Mouse (Mus musculus) G1E (cell line): ENCODE measurements around the gene Ltbr. TPM values are rescaled to one million over a fixed set of nuclear protein-coding genes. Genes with fewer than 3 reads are reported as not detected.
"Not testable (repeated sequence)": the region's sequence is repeated elsewhere in the genome, so short reads cannot be mapped to it uniquely, and the experiment has no call there.

Source experiments
- ATAC-seq: 2 replicates; pipeline ENCODE4 v1.8.0; 2016; ENCODE audit warnings: mild to moderate bottlenecking; ENCODE audit not compliant: insufficient number of reproducible peaks, poor library complexity, low FRiP score, severe bottlenecking; ENCODE audit errors: extremely low read depth
- DNase-seq: peaks from one replicate; pipeline ENCODE4 v3.0.0; 2012; ENCODE audit warnings: low spot score
- H3K27me3 ChIP-seq: 2 replicates; pipeline ENCODE4 v1.6.1; 2012; ENCODE audit warnings: mild to moderate bottlenecking, low read length, inconsistent platforms; ENCODE audit not compliant: insufficient read depth
- H3K36me3 ChIP-seq: replicated peaks from 2 replicates; pipeline ENCODE3; 2012; ENCODE audit warnings: mild to moderate bottlenecking, inconsistent platforms
- H3K4me1 ChIP-seq: 2 replicates; pipeline ENCODE4 v1.6.1; 2012; ENCODE audit warnings: low read depth, low read length, inconsistent platforms, mixed read lengths; ENCODE audit not compliant: insufficient read depth
- H3K4me3 ChIP-seq: 2 replicates; pipeline ENCODE4 v1.5.1; 2012; ENCODE audit warnings: low read depth, mild to moderate bottlenecking, inconsistent platforms, low read length, moderate library complexity, mixed read lengths
- H3K9me3 ChIP-seq: replicated peaks from 2 replicates; pipeline ENCODE4 v1.6.1; 2012; ENCODE audit warnings: inconsistent platforms
- CTCF ChIP-seq: IDR thresholded peaks from 2 replicates; pipeline ENCODE4 v1.5.1; 2012; ENCODE audit warnings: low read depth, low read length, inconsistent platforms, mixed read lengths
- GATA1 ChIP-seq: IDR thresholded peaks from 2 replicates; pipeline ENCODE4 v1.6.1; 2012; ENCODE audit warnings: borderline replicate concordance, low read length, inconsistent platforms, mixed read lengths
- GATA2 ChIP-seq: IDR thresholded peaks from 2 replicates; pipeline ENCODE4 v1.6.1; 2012; ENCODE audit warnings: low read depth, low read length, inconsistent platforms, borderline replicate concordance
- POLR2AphosphoS5 ChIP-seq: IDR thresholded peaks from 2 replicates; pipeline ENCODE4 v1.6.1; 2012; ENCODE audit warnings: low read depth, low read length, inconsistent platforms; ENCODE audit not compliant: insufficient replicate concordance
- TAL1 ChIP-seq: conservative IDR thresholded peaks from 2 replicates; pipeline ENCODE4 v1.6.1; 2012; ENCODE audit warnings: low read depth, low read length, inconsistent platforms, mixed read lengths
- polyA plus RNA-seq: library from polyadenylated mRNA; stranded (reverse); fragments of >175 nt; gene quantifications from 2 replicates; pipeline ENCODE4 v1.2.3, GENCODE M21; 2012
- total RNA-seq, 2 experiments: library from RNA; stranded (forward) in 1 of 2; stranded (reverse) in 1 of 2; fragments of 200-1000 nt in 1 of 2; fragments of >200 nt in 1 of 2; fragmentation: Nextera tagmentation in 1 of 2; gene quantifications; 2 replicates each; pipeline ENCODE4 v1.2.3; 2014 to 2017

Ltbr gene
- total and polyA plus RNA-seq, 3 experiments, result not detected

DNA sequence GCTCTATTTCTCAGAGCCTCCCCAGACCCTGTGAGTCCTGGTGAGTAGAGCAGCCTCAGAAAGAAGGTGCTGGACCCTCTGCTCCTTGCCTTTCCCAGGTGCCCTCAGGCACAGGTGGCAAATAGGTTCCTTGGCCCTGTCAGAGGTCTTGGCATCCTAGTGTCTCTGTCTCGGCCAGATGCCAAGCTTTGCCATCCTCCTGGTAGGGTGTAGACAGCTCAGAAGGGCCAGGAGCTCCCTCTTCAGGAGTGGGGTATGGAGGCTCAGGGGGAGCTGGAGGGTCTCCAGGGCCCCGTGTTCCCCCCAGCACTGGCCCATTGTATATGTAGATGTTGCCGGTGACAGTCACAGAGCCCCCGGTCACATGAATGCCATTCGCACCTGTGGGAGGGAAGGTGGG, 6.6 kb downstream of the Ltbr start:
- Histone ChIP-seq H3K4me3 (no peak overlapping the region), H3K4me1 (no peaks in the 10 kb centered on the region), H3K27me3 (no peaks in the 10 kb centered on the region), H3K36me3 (no peaks in the 10 kb centered on the region), H3K9me3 (peaks cover 3% of the 10 kb centered on the region; the same call in 1 of the 2 replicates)
- TF ChIP-seq TAL1 (no peak), CTCF (no peak), POLR2AphosphoS5 (no peak), GATA1 (no peak), GATA2 (no peak)
- no peak for ATAC-seq
- DNase-seq, result no peak

DNA sequence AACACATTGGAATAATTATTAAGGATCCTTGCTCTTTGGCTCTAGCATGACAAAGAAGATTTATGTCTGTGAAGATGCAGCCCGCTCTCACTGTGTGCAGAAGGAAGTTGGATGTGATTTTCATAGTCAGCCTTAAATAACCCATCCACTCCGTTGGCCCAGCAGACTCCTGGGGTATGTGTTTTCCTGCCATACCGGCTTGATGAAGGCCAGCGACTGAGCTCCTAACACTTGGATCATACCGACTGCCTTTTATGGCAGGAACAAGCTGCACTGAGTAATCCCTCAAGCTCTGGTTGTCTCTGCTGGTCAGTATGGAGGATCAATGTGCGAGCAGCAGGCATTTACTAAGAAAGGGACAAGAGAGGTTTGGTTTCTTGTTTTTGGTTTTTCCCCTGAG, 8.2 kb downstream of the Ltbr start:
- H3K27me3 ChIP-seq, result no peaks in the 10 kb centered on the region
- peaks cover 3% of the 10 kb centered on the region; the same call in 1 of the 2 replicates for H3K9me3 ChIP-seq
- no peaks in the 10 kb centered on the region for H3K4me1 ChIP-seq
- ATAC-seq, result no peak
- no peak overlapping the region for H3K4me3 ChIP-seq
- H3K36me3 ChIP-seq, result no peaks in the 10 kb centered on the region
- TF ChIP-seq TAL1 (no peak), CTCF (no peak), GATA2 (no peak), POLR2AphosphoS5 (no peak), GATA1 (no peak)
- no peak for DNase-seq

DNA sequence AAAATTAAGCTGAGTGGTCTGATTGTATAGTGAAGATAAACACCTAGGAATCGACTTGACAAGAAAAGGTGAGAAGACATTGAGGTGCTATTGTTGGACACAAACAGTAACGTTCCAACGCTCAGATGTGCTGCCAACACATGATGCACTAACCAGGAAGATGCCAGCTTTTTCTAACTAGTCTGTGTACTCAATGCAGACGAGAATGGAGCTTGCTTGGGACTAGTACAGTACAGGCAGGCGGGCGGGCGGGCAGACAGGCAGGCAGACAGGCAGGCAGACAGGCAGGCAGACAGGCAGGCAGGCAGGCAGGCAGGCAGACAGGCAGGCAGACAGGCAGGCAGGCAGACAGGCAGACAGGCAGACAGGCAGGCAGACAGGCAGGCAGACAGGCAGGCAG, 9.3 kb downstream of the Ltbr start:
- H3K27me3 ChIP-seq, ATAC-seq: not testable (repeated sequence)

DNA sequence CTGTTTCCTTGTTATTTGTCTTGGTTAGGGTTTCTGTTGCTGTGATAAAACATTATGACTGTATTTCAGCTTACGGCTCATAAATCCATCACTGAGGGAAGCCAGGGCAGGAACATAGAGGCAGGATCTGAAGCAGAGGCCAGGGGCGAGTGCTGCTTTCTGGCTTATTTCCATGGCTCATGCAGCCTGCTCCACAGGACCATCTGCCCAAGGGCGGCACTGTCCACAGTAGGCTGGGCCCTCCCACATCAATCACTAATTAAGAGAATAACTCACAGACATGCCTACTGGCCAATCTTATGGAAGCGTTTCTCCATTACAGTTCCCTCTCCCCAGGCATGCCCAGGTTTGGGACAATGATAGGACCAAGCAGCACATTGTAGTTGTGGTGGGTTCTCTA, 10.4 kb downstream of the Ltbr start:
- Histone ChIP-seq H3K36me3 (no peaks in the 10 kb centered on the region), H3K4me3 (no peak overlapping the region), H3K9me3 (peaks cover 3% of the 10 kb centered on the region; the same call in 1 of the 2 replicates), H3K4me1 (no peaks in the 10 kb centered on the region), H3K27me3 (no peaks in the 10 kb centered on the region)
- no peak for DNase-seq
- TF ChIP-seq CTCF (no peak), TAL1 (no peak), POLR2AphosphoS5 (no peak), GATA2 (no peak), GATA1 (no peak)
- no peak for ATAC-seq

More for the DNA sequence above, 9.3 kb downstream of the Ltbr start:
- H3K4me3 ChIP-seq, H3K4me1 ChIP-seq, H3K36me3 ChIP-seq, H3K9me3 ChIP-seq, DNase-seq: not testable (repeated sequence)

DNA sequence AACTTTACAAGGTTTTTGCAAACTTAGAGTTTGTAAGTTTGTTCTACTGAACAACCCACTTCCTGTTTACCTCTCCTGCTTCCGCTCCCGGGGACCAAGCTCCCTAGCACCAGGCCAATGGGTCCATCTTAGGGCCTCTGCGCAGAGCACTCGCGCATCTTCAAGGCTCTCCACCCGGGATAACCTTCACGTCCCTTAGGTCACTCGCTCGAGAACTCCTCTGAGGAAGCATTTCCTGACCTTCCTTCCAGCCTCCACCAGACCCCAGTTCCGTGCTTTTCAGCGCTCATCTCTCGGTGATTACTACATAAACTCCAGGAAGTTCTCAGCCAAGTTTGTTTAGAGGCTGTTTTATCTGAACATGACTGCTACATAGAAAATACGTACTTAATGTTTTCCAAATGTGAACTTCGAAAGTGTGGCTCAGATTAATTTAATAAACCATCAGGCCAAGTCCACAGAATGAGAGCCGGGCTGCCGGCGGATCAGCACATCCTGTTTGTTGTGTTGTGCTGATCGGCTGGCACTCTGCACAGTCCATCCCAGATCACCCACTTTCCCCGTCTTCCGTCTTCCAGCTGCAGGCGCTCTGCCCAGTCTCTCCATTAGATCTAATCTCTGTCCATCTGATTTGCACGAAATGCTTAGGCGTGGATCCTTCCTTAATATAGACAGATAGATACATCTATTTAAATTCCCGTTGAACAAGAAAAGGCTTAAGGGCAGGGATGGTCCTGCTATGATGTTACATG, 11.3 kb downstream of the Ltbr start:
- H3K4me1 ChIP-seq, result no peaks in the 10 kb centered on the region
- TF ChIP-seq GATA1 (no peak), CTCF (no peak), TAL1 (no peak)
- ATAC-seq, result no peak
- no peaks in the 10 kb centered on the region for H3K36me3 ChIP-seq
- H3K27me3 ChIP-seq, result no peaks in the 10 kb centered on the region
- H3K4me3 ChIP-seq, result no peak overlapping the region
- peaks cover 3% of the 10 kb centered on the region; the same call in 1 of the 2 replicates for H3K9me3 ChIP-seq
- DNase-seq, result no peak

DNA sequence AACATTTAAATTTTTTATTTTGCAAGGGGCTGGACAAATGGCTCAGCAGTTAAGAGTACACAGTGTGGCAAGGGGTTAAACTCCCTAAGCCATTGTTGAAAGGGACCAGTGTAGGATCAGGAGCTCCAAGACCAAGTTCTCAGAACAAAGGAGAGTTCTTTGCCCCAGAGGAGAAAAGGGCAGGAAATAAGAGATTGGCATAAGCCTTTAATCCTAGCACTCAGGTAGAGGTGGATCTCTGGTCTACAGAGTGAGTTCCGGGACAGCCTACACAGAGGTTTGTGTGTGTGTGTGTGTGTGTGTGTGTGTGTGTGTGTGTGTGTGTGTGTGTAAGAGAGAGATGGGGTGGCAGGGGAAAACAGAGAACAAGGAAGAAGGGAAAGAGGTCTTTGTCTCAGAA, 12.7 kb downstream of the Ltbr start:
- DNase-seq (no peak), ATAC-seq (no peak)
- Histone ChIP-seq H3K4me1 (no peaks in the 10 kb centered on the region), H3K9me3 (0 out of 2 replicates have a peak, but pooled peaks cover 3% of the 10 kb centered on the region), H3K36me3 (no peaks in the 10 kb centered on the region), H3K4me3 (no peak overlapping the region), H3K27me3 (no peaks in the 10 kb centered on the region)
- TF ChIP-seq GATA1, result no peak
- TF ChIP-seq GATA2, result no peak
- TF ChIP-seq TAL1, result no peak
- no peak for TF ChIP-seq POLR2AphosphoS5
- TF ChIP-seq CTCF, result no peak
